Mouse (Mus musculus): ENCODE results near the gene Tubgcp2. TPM values are rescaled to one million over a fixed set of nuclear protein-coding genes. Genes with fewer than 3 reads are reported as not detected.

Tubgcp2 gene
- total and polyA plus RNA-seq, 3 experiments: 42.5 to 50.4 (median 46.7) TPM

DNA sequence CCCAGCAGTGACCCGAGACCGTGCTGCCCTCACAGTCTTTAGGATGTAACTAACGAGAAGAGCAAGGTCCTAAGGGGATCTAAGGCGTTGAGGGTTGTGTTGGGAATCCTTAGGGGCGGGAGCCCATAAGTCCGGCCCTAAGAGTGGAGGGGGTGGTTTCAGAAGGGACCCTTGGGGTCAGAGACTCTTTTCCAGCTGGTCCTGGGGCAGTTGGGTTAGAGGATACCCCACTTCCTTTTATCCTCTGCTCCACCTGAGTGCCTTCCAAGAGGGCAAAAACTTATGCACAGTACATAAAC lies 25.3 kb upstream of the Tubgcp2 start:
- TF ChIP-seq TCF12 (IDR thresholded peaks at IDR 0.05; ENCODE audit: low read depth, low read length) (no peak), RCOR1 (conservative IDR thresholded peaks at IDR 0.05; ENCODE audit: low read depth, low read length) (no peak), ELF1 (IDR thresholded peaks at IDR 0.05; ENCODE audit: low read depth, low read length) (no peak), ZMIZ1 (IDR thresholded peaks at IDR 0.05; ENCODE audit: low read depth, low read length) (no peak), MYC (IDR thresholded peaks at IDR 0.05; ENCODE audit: low read depth, low read length) (no peak), NRF1 (IDR thresholded peaks at IDR 0.05; ENCODE audit: low read depth, low read length) (no peak), UBTF (IDR thresholded peaks at IDR 0.05; ENCODE audit: low read depth, low read length) (no peak), IRF4 (IDR thresholded peaks at IDR 0.05; ENCODE audit: low read depth, low read length) (no peak), GABPA (IDR thresholded peaks at IDR 0.05; ENCODE audit: insufficient replicate concordance, low read depth, low read length) (no peak), BHLHE40 (IDR thresholded peaks at IDR 0.05; ENCODE audit: low read depth, low read length) (no peak), NELFE (IDR thresholded peaks at IDR 0.05; ENCODE audit: low read depth, low read length) (no peak), JUN (IDR thresholded peaks at IDR 0.05; ENCODE audit: insufficient read depth, low read depth, low read length) (no peak), ZKSCAN1 (IDR thresholded peaks at IDR 0.05; ENCODE audit: borderline replicate concordance, low read depth, low read length) (no peak), MXI1 (IDR thresholded peaks at IDR 0.05; ENCODE audit: low read depth, low read length) (no peak), MAFK (IDR thresholded peaks at IDR 0.05; ENCODE audit: insufficient replicate concordance, low read length) (no peak)
- H3K9ac ChIP-seq (ENCODE audit: insufficient read depth, low read depth): no peak overlapping the region
- dilution Hi-C loops (cut with MboI; ENCODE audit: extremely low pct_ligation_motif_present, extremely low pct_unique_long_range_greater_than_20kb, low sequenced_read_pairs): no loop called here
- no peak for DNase-seq (ENCODE audit: extremely low read depth)
- H3K4me1 ChIP-seq (ENCODE audit: control insufficient read depth in 1 of 2, insufficient read depth in 2 of 2): peaks cover 3 to 14% of the 10 kb centered on the region in 2 experiments; a peak in 3 of 4 replicates
- H3K36me3 ChIP-seq (replicated peaks in 1 of 2; ENCODE audit: control insufficient read depth in 1 of 2, insufficient read depth in 1 of 2, low read length in 1 of 2): no peaks in the 10 kb centered on the region
- peaks cover 2% of the 10 kb centered on the region for H3K9me3 ChIP-seq (replicated peaks; ENCODE audit: low read length)
- no peak overlapping the region for H3K27ac ChIP-seq (ENCODE audit: insufficient read depth, low read depth)
- H3K79me2 ChIP-seq (replicated peaks; ENCODE audit: control insufficient read depth, extremely low read depth, insufficient read depth, poor library complexity, severe bottlenecking): no peaks in the 10 kb centered on the region
- H3K27me3 ChIP-seq (replicated peaks): peaks cover 7% of the 10 kb centered on the region
- H3K4me2 ChIP-seq (ENCODE audit: insufficient read depth, low read depth, poor library complexity, severe bottlenecking): no peak overlapping the region
- no peak overlapping the region for H3K4me3 ChIP-seq (replicated peaks in 1 of 3; ENCODE audit: low read depth in 2 of 3, low read length in 2 of 3, poor library complexity in 1 of 3)
- in situ Hi-C loops (cut with MboI; ENCODE audit: low pct_ligation_motif_present, low pct_unique_long_range_greater_than_20kb, low sequenced_read_pairs): loop anchor here (10.0 kb wide), 1 partner anchor 157 kb away; no protein-coding TSS in a partner anchor

DNA sequence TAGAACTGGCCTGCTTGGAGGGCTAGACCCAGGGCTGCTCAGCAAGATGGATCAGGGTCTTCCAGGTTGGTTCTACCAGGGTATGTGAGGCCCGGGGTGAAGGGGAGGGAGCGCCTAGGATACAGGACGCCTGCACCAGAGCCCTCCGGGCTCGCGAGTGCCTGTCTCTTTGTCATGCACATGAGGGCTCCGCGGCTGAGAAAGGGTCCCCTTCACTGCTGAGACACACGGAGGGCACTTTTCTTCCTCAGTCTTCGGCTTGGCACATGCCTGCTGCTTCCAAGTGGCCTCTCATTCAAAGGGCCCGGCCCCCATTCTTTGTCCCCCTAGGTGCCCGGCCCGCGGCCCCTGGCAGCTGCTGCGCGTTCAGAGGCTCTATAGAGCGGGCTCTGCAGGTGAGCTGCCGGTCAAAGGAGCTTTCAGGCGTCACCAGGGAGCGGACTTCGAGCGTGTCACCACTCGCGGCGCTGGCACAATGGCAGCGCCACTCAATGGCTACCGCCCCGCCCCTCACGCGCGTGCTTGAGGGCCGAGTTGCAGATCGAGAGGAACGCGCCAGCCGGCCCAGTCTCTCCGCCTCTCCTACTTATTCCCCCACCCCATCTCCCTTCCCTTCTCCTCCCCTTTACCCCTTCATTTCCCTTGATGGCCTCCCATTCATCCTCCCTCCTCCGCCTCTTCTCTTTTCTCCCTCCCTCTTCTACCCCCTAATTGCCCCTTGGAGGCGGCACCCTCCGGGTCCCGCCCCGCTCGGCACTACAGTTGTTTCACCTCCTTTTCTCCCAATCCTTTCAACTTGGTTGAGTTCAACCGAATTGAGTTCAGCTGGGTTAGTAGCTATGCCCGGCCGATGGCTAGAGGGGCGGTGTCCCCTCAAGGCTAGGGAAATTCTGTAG lies 24.7 kb upstream of the Tubgcp2 start:
- H3K27me3 ChIP-seq (replicated peaks): peaks cover 10% of the 10 kb centered on the region
- H3K4me3 ChIP-seq (replicated peaks in 1 of 3; ENCODE audit: low read depth in 2 of 3, low read length in 2 of 3, poor library complexity in 1 of 3): no peak overlapping the region
- no peak overlapping the region for H3K27ac ChIP-seq (ENCODE audit: insufficient read depth, low read depth)
- no peak overlapping the region for H3K9ac ChIP-seq (ENCODE audit: insufficient read depth, low read depth)
- no peaks in the 10 kb centered on the region for H3K9me3 ChIP-seq (replicated peaks; ENCODE audit: low read length)
- dilution Hi-C loops (cut with MboI; ENCODE audit: extremely low pct_ligation_motif_present, extremely low pct_unique_long_range_greater_than_20kb, low sequenced_read_pairs): no loop called here
- H3K4me1 ChIP-seq (ENCODE audit: control insufficient read depth in 1 of 2, insufficient read depth in 2 of 2): peaks cover 6 to 18% of the 10 kb centered on the region in 2 experiments; a peak in 3 of 4 replicates
- no peaks in the 10 kb centered on the region for H3K36me3 ChIP-seq (replicated peaks in 1 of 2; ENCODE audit: control insufficient read depth in 1 of 2, insufficient read depth in 1 of 2, low read length in 1 of 2)
- H3K79me2 ChIP-seq (replicated peaks; ENCODE audit: control insufficient read depth, extremely low read depth, insufficient read depth, poor library complexity, severe bottlenecking): no peaks in the 10 kb centered on the region
- DNase-seq (ENCODE audit: extremely low read depth): no peak
- no peak overlapping the region for H3K4me2 ChIP-seq (ENCODE audit: insufficient read depth, low read depth, poor library complexity, severe bottlenecking)
- in situ Hi-C loops (cut with MboI; ENCODE audit: low pct_ligation_motif_present, low pct_unique_long_range_greater_than_20kb, low sequenced_read_pairs): loop anchor here (10.0 kb wide), 1 partner anchor 156 kb away; no protein-coding TSS in a partner anchor
- TF ChIP-seq BHLHE40 (IDR thresholded peaks at IDR 0.05; ENCODE audit: low read depth, low read length) (no peak), GABPA (IDR thresholded peaks at IDR 0.05; ENCODE audit: insufficient replicate concordance, low read depth, low read length) (no peak)

All from CH12.LX (cell line).